In the genomic region with DNA sequence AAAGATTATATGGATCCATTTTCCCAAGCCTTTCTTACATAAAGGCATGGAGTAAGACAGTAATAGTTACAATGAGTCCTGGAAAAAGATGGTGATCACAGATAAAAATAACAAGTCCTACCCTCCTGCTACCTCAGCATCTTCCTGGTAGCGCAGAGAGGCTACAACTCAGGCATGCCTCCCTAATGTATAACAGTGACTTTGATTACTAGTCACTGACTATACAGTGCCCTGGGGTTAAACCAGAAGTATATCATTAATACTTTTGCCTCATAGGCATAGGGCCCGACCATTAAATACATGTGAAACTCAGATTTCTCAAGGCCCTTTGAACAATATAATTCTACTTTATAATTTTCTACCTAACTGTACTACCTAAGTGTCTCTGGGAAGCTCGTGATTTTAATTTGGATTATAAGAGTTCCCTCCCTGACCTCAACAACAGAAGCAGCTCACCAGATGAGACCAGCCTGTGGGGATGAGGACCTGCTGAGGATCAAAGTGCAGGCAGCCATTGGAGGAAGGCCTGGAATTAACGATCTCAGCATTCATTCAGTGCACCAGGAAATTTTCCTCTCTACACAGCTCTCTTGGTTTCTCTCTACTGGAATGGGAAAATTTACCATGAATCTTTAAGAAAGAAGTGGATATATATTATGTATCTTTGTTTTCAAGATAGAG, we compare ENCODE assay signal across 19 mouse cellular contexts. TPM values are rescaled to one million over a fixed set of nuclear protein-coding genes. Genes with fewer than 3 reads are reported as not detected.
DNase-seq lines count a peak whose midpoint lies in the region; ATAC-seq and TF ChIP-seq lines count a peak whose summit lies in the region.
"Had no signal": no experiment of that assay in that cellular context is flagged by ENCODE, and none has a peak within 500 bp of the region (broad histone marks: within the 10 kb centered on the region; RNA-seq: fewer than 3 reads in every experiment).

No protein-coding gene starts in this region.

- H3K4me3 ChIP-seq in heart, embryonic 11.5 days (ENCODE audit: low read depth, low read length) = no peak overlapping the region
- no peak overlapping the region for H3K4me3 ChIP-seq in kidney, embryonic 15.5 days (replicated peaks)
- peak overlapping the region; percentile 40 for H3K4me3 ChIP-seq in erythroblast, embryonic 14.5 days (replicated peaks)
- no peak overlapping the region for H3K4me3 ChIP-seq in liver, embryonic 14.5 days (ENCODE audit: insufficient read depth in 1 of 2, low read depth in 2 of 2, low read length in 2 of 2)
- H3K4me3 ChIP-seq: embryonic facial prominence, embryonic 10.5 days; heart, adult 2 months; hindbrain, embryonic 10.5 days; limb, embryonic 13.5 days; neural tube, embryonic 12.5 days had no signal

- ATAC-seq in heart, embryonic 11.5 days (replicated peaks; ENCODE audit: insufficient number of reproducible peaks, low FRiP score, low TSS enrichment) = no peak
- ATAC-seq in kidney, embryonic 15.5 days (replicated peaks; ENCODE audit: low FRiP score) = peak; percentile 59; the same call in 1 of the 2 replicates
- no peak for ATAC-seq in liver, embryonic 14.5 days (ENCODE audit: insufficient read depth)
- ATAC-seq: forebrain, postnatal 0 days had no signal

- 0 out of 2 replicates have a peak, but pooled peaks cover 2% of the 10 kb centered on the region for H3K9me3 ChIP-seq in heart, embryonic 11.5 days (replicated peaks; ENCODE audit: control insufficient read depth, low read length)
- 0 out of 2 replicates have a peak, but pooled peaks cover 3% of the 10 kb centered on the region for H3K9me3 ChIP-seq in kidney, embryonic 15.5 days (replicated peaks)
- H3K9me3 ChIP-seq in erythroblast, embryonic 14.5 days (ENCODE audit: control insufficient read depth, low read length) = peaks cover 5% of the 10 kb centered on the region
- H3K9me3 ChIP-seq in liver, embryonic 14.5 days (ENCODE audit: control insufficient read depth, low read length) = peaks cover 3% of the 10 kb centered on the region; the same call in 1 of the 2 replicates
- H3K9me3 ChIP-seq: neural tube, embryonic 12.5 days had no signal

- TF ChIP-seq CTCF in liver, embryonic 14.5 days (IDR thresholded peaks at IDR 0.05; ENCODE audit: low read depth) = no peak

- intact Hi-C loops in heart, postnatal 36 days (cut with DNase I) = no loop called here

- no peak overlapping the region for H3K9ac ChIP-seq in heart, embryonic 11.5 days (ENCODE audit: low read depth, low read length)
- no peak overlapping the region for H3K9ac ChIP-seq in kidney, embryonic 15.5 days
- peak overlapping the region; percentile 60 for H3K9ac ChIP-seq in liver, embryonic 14.5 days (replicated peaks)
- H3K9ac ChIP-seq: forebrain, postnatal 0 days; limb, embryonic 13.5 days; neural tube, embryonic 12.5 days had no signal

- 82% methylated on average over 4 of the region's 4 CpGs for WGBS in heart, embryonic 11.5 days (ENCODE audit: insufficient replicate concordance)
- WGBS in kidney, embryonic 15.5 days = 73% methylated on average over 4 of the region's 4 CpGs
- WGBS in liver, embryonic 14.5 days (ENCODE audit: insufficient replicate concordance) = 75% methylated on average over 4 of the region's 4 CpGs

- peaks cover 6% of the 10 kb centered on the region; the same call in 1 of the 2 replicates for H3K4me1 ChIP-seq in heart, embryonic 11.5 days (ENCODE audit: control insufficient read depth, insufficient read depth, low read length)
- no peaks in the 10 kb centered on the region; the same call in 1 of the 2 replicates for H3K4me1 ChIP-seq in kidney, embryonic 15.5 days
- peaks cover 73% of the 10 kb centered on the region for H3K4me1 ChIP-seq in erythroblast, embryonic 14.5 days (ENCODE audit: control insufficient read depth)
- peaks cover 39 to 41% of the 10 kb centered on the region in 2 experiments for H3K4me1 ChIP-seq in liver, embryonic 14.5 days (replicated peaks; ENCODE audit: control insufficient read depth in 2 of 2, insufficient read depth in 2 of 2, low read length in 1 of 2)
- H3K4me1 ChIP-seq: embryonic facial prominence, embryonic 10.5 days; hindbrain, embryonic 10.5 days; limb, embryonic 13.5 days; neural tube, embryonic 12.5 days had no signal

- no peaks in the 10 kb centered on the region for H3K27me3 ChIP-seq in heart, embryonic 11.5 days (ENCODE audit: control insufficient read depth, insufficient read depth, low read length)
- H3K27me3 ChIP-seq in kidney, embryonic 15.5 days = no peaks in the 10 kb centered on the region
- H3K27me3 ChIP-seq in erythroblast, embryonic 14.5 days (ENCODE audit: control insufficient read depth) = no peaks in the 10 kb centered on the region
- H3K27me3 ChIP-seq in liver, embryonic 14.5 days (ENCODE audit: control insufficient read depth, insufficient read depth, low read length) = no peaks in the 10 kb centered on the region
- H3K27me3 ChIP-seq: limb, embryonic 13.5 days; neural tube, embryonic 12.5 days had no signal

- TF ChIP-seq EP300 in liver, embryonic 14.5 days (IDR thresholded peaks at IDR 0.05; ENCODE audit: low read depth) = no peak

- no peak for DNase-seq in heart, postnatal 36 days
- DNase-seq in kidney, postnatal 10 days = no peak
- no peak for DNase-seq in liver, embryonic 14.5 days (ENCODE audit: low read depth in 3 of 3, low spot score in 3 of 3)
- DNase-seq in lung, postnatal 10 days = no peak
- no peak for DNase-seq in right cerebral cortex, postnatal 4 days
- DNase-seq: adrenal gland, postnatal 10 days; B cell, adult 2 months; cerebellum, adult 2 months; forebrain, postnatal 0 days; heart, adult 2 months; right cerebral cortex, postnatal 14 days; thymus, postnatal 36 days had no signal

- no peak overlapping the region for H3K4me2 ChIP-seq in heart, embryonic 11.5 days
- H3K4me2 ChIP-seq in kidney, embryonic 15.5 days = no peak overlapping the region
- H3K4me2 ChIP-seq in liver, embryonic 14.5 days (ENCODE audit: low read depth) = peak overlapping the region; percentile 51
- H3K4me2 ChIP-seq: limb, embryonic 13.5 days; neural tube, embryonic 12.5 days had no signal

- no peaks in the 10 kb centered on the region for H3K36me3 ChIP-seq in heart, embryonic 11.5 days (ENCODE audit: control insufficient read depth, insufficient read depth, low read length)
- H3K36me3 ChIP-seq in kidney, embryonic 15.5 days = peaks cover 7% of the 10 kb centered on the region; the same call in 1 of the 2 replicates
- H3K36me3 ChIP-seq in erythroblast, embryonic 14.5 days (ENCODE audit: control insufficient read depth) = peaks cover 77% of the 10 kb centered on the region
- peaks cover 3% of the 10 kb centered on the region; the same call in 1 of the 2 replicates for H3K36me3 ChIP-seq in liver, embryonic 14.5 days (replicated peaks; ENCODE audit: control insufficient read depth, insufficient read depth, low read depth)
- H3K36me3 ChIP-seq: neural tube, embryonic 12.5 days had no signal

- H3K27ac ChIP-seq in heart, embryonic 11.5 days (ENCODE audit: low read depth, low read length) = peak overlapping the region; percentile 78
- H3K27ac ChIP-seq in kidney, embryonic 15.5 days = no peak overlapping the region; the same call in 1 of the 2 replicates
- H3K27ac ChIP-seq in liver, embryonic 14.5 days = peak overlapping the region; percentile 98
- H3K27ac ChIP-seq: embryonic facial prominence, embryonic 10.5 days; heart, adult 2 months; hindbrain, embryonic 10.5 days; limb, embryonic 13.5 days; neural tube, embryonic 12.5 days had no signal

RNA-seq across cellular contexts. Expression of a gene that starts 40.7 kb away (rescaled TPM):
- polyA plus RNA-seq in heart, embryonic 11.5 days (2014; fragmentation: Nextera tagmentation; extraction: Ambion mirVana) = 10.1 and 11.4 TPM in 2 replicates
- total RNA-seq in heart, postnatal 36 days (2021) = 1 to 10 TPM; 4.1 to 4.2 TPM
- polyA plus RNA-seq in kidney, embryonic 15.5 days (2015; fragmentation: Nextera tagmentation; extraction: Ambion mirVana) = 16.3 and 16.6 TPM in 2 replicates
- polyA plus RNA-seq in erythroblast, embryonic 14.5 days (2012) = 2.8 and 4.3 TPM in 2 replicates
- polyA plus RNA-seq in liver, embryonic 14.5 days (2012; rRNA removed) = 4.9 and 7.7 TPM in 2 replicates
- 9.0 and 10.6 TPM in 2 replicates for polyA plus RNA-seq in liver, embryonic 14.5 days (2014; fragmentation: Nextera tagmentation; extraction: Ambion mirVana)
